Mouse (Mus musculus) E14TG2a.4 (cell line): ENCODE results near the gene Nrxn1.

ENCODE experiments used
- CTCF ChIP-seq: conservative IDR thresholded peaks from 2 replicates; pipeline ENCODE4 v1.5.1; 2014; ENCODE audit warnings: low read length
- NANOG ChIP-seq: IDR thresholded peaks from 2 replicates; pipeline ENCODE4 v1.6.1; 2014; ENCODE audit warnings: borderline replicate concordance, low read length, mixed read lengths
- POU5F1 ChIP-seq: IDR thresholded peaks from 2 replicates; pipeline ENCODE4 v1.6.1; 2014; ENCODE audit warnings: low read length, borderline replicate concordance

GRCm38 (mm10) chr17:90684172-90684571 lies 408.7 kb downstream of the Nrxn1 start:
- TF ChIP-seq CTCF (no peak), NANOG (no peak), POU5F1 (no peak)
